25 mouse cellular contexts compared by ENCODE assay signal in genomic region chr4:100877351-100877750, GRCm38 (mm10).
"Had no signal": no experiment of that assay in that cellular context is flagged by ENCODE, and none has a peak within 500 bp of the region (broad histone marks: within the 10 kb centered on the region; RNA-seq: fewer than 3 reads in every experiment).

No protein-coding gene starts in this region.

- ATAC-seq: liver, embryonic 12.5 days; liver, postnatal 0 days; lung, postnatal 0 days; midbrain, embryonic 13.5 days; midbrain, embryonic 15.5 days; midbrain, embryonic 16.5 days had no signal

- DNase-seq: left cerebral cortex, postnatal 4 days; liver; liver, embryonic 13.5 days; liver, postnatal 0 days; lung, adult 18-20 months; lung, adult 2 months; lung, embryonic 14.5 days; lung, postnatal 10 days; lung, postnatal 14 days; lung, postnatal 36 days; lung, postnatal 4 days; midbrain, embryonic 14.5 days had no signal

- H3K27me3 ChIP-seq: limb, embryonic 12.5 days; limb, embryonic 13.5 days; limb, embryonic 15.5 days; liver, embryonic 12.5 days; liver, embryonic 13.5 days; liver, embryonic 15.5 days; lung, embryonic 15.5 days; megakaryocyte, embryonic 14.5 days; midbrain, embryonic 12.5 days; midbrain, embryonic 13.5 days; midbrain, embryonic 15.5 days; neural tube, embryonic 12.5 days had no signal
